Mouse (Mus musculus): ENCODE measurements around the gene Stxbp6.

DNA sequence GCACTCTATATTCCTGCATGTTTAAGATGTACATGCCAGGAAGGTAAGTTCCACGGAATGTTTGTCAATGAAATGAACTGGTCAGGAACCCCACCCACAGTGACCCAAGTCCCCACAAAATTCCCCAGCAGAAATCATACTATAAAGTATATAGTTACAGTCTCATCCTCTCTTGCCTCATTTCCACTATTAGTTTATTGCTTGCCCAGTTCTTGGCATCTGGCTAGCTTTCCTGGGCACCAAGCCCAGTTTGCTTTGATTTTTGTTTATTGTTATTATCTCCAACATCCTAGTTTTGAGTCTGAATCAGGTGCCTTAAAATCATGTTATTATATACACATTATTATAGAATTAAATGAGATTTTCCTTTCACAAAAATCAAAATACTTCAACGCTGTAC, 168.5 kb downstream of the Stxbp6 start:
- TF ChIP-seq GATA1 (IDR thresholded peaks at IDR 0.05; ENCODE audit: low read length) (no peak), TAL1 (IDR thresholded peaks at IDR 0.05; ENCODE audit: low read length) (no peak)

Measured in erythroblast, embryonic 14.5 days (primary cell).